Mouse (Mus musculus) C2C12 (cell line): Measurements from ENCODE around the gene Timp2.

Experiments
- CEBPB ChIP-seq: IDR thresholded peaks from one replicate; pipeline ENCODE4 v1.6.1; 2011; ENCODE audit warnings: low read depth, mild to moderate bottlenecking, control low read depth, moderate library complexity
- CTCF ChIP-seq: IDR thresholded peaks from one replicate; pipeline ENCODE4 v1.5.1; 2011; ENCODE audit not compliant: control insufficient read depth, insufficient read depth, insufficient read length
- FOSL1 ChIP-seq: IDR thresholded peaks from one replicate; pipeline ENCODE4 v1.8.0; 2011; ENCODE audit warnings: mild to moderate bottlenecking, low read length; ENCODE audit not compliant: poor library complexity, insufficient read depth, severe bottlenecking
- MAX ChIP-seq: IDR thresholded peaks from one replicate; pipeline ENCODE4 v1.6.1; 2011; ENCODE audit warnings: mild to moderate bottlenecking, control low read depth
- MYOD1 ChIP-seq: IDR thresholded peaks from one replicate; pipeline ENCODE4 v1.6.1; 2011; ENCODE audit warnings: low read depth; ENCODE audit not compliant: control insufficient read depth, insufficient read length
- MYOG ChIP-seq: IDR thresholded peaks from one replicate; pipeline ENCODE4 v1.6.1; 2011; ENCODE audit not compliant: control insufficient read depth, insufficient read length; ENCODE audit errors: extremely low read depth
- USF1 ChIP-seq: IDR thresholded peaks from one replicate; pipeline ENCODE4 v1.6.1; 2011; ENCODE audit warnings: low read depth, mild to moderate bottlenecking, control low read depth, moderate library complexity

DNA sequence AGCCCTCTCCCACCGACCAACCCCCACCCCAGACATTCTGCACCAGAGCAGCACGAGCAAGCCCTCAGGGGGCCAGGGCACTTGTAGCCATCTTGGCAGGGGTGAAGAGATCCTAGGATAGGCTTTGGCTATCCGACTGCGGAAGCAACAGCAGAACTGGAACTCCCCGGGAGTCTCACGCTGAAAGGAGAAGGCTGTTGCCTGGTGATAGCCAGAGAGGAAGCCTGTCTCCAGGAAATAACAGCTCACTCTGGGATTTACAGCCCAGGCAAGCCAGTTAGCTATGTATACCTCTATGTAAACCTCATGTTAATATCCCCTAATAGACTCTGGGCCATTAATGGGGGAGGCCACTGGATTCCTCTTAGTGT, 45.0 kb upstream of the Timp2 start:
- TF ChIP-seq CTCF (no peak), USF1 (no peak), FOSL1 (no peak), MAX (no peak), MYOG (no peak), MYOD1 (no peak), CEBPB (no peak)
